Mouse (Mus musculus) neural tube, embryonic 10.5 days (tissue): ENCODE measurements around the gene Ddah2.

ENCODE experiments used
- DNase-seq: peaks from one replicate; pipeline ENCODE4 v3.0.0-alpha.2; 2017; ENCODE audit warnings: low spot score; ENCODE audit errors: extremely low spot score

Gene Ddah2

DNA sequence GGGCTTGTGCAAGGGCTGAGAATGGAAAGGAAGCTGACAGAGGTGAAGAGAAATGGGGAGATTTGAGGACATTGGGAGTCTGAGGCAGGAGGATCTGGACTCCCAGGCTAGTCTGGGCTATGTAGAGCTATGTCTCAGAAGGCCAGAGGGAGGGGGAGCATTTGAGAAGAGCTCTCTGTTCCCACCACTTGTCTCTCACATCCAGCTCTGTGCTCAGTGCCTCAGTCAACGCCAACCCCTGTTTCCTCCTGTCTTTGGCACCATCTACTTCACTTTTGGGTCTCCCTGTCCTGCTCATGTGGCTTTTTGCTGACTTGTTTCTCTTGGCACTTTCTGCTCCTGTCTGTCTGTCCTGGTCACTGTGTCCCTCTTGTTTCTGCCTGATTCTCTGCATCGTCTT lies 18.4 kb downstream of the Ddah2 start:
- no peak for DNase-seq

DNA sequence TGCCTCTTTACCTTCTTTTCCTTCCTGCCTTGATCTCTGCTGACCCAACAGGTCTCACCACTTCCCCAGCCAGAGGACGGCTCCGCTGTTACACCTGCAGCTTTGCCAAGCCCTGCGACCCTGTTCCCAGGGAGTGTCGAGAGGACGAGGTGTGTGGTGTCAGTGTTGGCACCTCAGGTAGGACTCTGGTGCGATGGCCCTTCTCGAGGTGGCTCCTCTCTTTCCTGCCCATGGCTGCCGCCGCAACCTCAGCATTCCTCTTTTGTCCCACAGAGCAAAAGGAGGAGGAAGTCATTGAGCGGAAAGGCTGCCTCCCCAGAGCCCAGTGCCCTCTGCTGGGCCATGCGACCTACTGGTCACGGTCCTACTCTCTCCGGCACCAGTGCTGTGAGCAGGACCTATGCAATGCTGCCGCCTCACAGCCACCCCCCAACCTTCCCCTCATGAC lies 19.0 kb downstream of the Ddah2 start, which contains the start of gene Ly6g6d:
Gene Ly6g6d (minus strand): TSS at position 280 of the 448 bp plus-strand sequence.
- DNase-seq = peak; percentile 37

DNA sequence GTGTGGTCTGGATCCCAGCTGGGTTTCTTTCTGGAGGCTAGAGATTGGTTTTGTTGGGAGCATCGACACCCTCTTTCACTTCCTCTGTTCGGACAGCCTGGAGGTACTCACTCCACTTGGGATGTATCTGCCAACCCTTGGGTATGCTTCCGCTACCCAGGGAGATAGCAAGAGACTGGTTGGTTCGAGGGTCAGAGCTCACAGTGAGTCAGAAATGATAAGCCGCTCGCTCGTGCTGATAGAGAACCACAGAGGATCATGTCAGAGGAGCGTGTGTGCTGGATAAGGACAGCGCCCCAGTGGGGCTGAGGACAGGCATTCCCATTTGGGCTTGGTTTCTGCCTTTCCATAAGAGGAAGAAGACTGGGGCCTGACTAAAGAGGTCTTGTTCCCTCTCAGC lies 20.9 kb downstream of the Ddah2 start:
- no peak for DNase-seq

DNA sequence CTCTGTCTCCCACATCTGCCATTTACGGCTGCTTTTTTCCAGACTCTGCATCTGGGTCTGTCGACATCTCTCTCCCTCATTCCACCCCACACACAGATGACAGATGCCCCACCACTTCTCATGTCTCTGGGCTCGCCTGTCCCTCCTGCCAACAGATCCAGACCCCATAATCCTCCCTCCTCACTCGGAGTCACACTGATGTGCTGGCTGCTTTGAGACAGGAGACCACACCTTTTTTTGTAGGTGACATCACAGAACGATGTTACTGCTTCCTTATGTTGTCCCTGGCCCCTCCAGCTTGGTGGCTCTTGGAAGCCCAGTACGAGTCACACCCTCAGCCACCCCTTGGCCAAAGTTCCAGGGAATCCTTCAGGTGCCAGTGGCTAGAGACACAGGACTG lies 21.4 kb downstream of the Ddah2 start:
- DNase-seq = no peak

DNA sequence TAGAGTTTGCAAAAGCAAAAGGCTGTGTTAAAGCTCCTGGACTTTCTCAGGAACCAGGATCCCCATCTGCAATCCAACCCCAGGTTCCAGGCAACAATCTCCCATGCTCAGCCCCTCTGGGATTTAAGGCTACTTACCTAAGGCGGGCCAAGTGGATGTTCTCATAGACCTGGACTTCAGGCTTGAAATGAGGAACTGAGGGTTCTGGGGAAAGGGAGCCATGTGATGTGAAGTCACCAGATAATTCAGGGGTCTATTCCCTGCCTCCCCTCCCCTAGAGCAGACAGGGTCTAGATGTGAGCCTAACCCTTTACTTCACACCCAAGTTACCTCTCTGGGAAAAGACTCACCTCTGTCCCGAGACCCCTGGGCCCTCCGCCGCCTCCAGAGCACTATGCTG lies 21.9 kb downstream of the Ddah2 start:
- DNase-seq = no peak

DNA sequence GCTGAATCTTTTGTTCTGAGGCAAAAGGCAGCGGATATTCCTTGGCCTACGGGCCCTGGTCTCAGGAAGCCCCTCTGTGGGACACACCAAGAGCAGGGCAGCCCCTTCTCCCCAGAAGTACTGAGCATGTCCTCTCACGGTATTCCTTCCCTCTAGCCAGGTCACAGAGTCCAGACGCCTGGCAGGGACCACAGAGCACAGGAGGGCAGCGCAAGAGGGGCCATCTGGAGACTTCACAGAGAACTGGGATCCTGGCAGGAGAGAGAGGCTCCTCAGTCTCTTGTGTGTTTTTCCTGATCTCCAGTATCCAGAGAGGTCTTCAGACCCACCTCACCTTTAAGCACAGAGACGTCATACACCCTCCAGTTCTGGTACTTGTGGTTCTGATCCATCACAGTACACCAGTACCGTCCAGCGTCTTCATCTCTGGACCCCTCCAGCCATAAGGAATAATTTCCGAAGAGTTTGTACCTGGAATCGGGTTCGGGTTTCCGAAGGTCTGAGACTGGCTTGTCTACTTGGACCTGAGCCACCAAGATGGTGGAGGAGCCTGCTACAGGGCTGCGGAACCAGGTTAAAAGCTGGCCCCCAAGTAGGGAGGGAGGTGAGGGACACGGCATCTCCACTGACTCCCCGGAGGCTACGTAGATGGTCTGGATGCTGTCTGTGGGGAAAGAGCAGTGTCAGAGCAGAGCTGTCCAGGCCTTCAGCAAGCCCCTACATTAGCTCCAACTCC lies 24.2 kb downstream of the Ddah2 start:
- DNase-seq = no peak

DNA sequence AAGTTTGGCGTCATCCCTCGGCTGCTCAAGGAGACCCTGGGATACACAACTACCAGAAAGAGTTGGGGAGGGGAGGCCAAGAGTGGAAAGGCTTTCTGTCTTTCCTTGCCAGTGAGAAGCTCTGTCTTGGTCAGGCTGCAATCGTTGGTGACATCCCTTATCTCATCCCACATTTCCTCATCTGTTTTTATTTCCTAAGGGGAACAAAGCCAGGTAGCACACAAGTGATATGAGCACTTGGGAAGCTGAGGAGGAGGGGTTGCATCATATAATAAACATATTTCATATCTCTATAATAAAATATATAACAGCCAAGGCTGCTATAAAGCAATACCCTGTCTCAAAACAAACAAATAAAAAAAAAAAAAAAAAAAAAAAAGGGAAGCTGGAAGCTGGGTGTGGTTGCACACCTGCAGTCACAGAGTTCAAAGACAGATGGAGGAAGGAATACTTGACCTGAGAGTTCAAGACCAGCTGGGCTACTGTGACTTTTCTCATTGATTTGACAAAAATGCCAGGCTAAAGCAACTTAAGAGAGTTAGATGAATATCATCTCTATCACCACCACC lies 25.2 kb downstream of the Ddah2 start:
- DNase-seq = no peak

DNA sequence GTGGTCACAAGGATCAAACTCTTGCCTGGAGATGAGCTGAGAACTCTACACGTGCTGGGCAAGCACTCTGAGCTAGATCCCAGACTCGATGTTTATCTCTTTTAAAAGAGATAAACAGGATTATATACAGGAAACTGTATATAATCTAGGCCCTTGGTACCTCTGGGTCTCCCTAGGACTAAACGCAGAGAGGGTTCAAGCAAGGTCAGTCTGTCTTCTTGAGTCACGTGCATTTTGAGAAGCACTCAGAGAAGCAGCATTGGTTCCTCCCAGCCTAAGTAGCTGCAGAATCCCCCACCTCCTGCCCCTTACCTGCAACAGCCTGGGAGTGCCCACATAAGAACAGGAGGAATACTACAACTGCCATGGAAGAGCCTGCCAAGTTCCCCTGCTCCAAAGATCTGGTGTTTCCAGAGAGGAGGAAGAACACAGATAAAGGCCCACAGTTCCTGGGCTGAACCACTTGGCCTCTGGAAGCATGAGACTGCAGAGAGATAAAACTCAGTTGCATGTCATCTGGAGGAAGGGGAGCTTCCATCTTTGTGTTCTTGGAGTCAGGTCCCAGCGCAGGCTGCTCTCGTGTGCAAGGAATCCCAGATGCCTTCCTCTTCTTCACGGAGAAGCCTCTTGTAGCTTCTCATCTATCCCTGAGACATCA lies 26.5 kb downstream of the Ddah2 start, which contains the start of gene Ly6g6f:
Gene Ly6g6f (minus strand): TSS at position 403 of the 658 bp plus-strand sequence.
- no peak for DNase-seq

DNA sequence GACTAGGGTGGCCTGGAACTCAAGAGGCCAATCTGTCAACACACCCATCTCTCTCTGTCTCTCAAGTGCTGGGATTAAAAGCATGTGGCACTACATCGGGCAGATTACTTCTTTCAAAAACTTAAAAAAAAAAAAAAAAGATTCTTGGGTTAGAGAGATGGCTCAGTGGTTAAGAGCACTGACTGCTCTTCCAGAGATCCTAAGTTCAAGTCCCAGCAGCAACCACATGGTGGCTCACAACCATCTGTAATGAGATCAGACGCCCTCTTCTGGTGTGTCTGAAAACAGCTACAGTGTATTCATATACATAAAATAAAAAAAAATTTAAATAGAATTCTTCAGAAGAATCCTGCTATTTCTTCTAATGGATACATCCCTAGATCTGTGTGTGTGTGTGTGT lies 29.3 kb downstream of the Ddah2 start:
- no peak for DNase-seq

DNA sequence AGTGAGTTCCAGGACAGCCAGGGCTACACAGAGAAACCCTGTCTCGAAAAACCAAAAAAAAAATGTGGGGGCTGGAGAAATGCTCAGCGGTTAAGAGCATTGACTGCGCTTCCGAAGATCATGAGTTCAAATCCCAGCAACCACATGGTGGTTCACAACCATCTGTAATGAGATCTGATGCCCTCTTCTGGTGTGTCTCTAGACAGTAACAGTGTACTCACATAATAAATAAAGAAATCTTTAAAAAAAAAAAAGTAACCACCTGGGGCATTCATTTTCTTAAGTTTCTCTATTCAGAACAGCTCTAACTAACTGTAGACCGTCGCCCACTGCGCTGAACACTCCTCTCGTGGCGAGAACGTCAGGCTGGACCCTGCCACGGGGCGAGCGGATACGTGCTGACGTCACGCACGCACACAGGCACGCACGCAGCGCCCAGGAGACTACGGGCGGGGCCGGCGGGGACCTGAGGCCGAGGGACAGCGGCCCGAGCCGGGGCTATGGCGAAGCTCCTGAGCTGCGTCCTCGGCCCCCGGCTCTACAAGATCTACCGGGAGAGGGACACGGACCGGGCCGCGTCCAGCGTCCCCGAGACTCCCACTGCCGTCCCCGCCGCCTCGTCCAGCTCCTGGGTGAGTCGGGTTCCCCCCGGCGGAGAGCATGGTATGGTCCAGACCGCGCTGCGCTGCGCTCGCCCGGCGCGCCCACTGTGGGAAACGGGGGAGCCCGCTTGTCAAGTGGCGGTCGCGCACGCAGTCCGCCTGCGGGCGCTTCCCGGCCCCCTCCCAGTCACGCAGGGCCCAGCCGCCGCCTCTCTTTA lies 30.2 kb downstream of the Ddah2 start, which contains the start of gene Abhd16a:
Gene Abhd16a (plus strand): TSS at position 439 of the 820 bp plus-strand sequence.
- peak; percentile 95 for DNase-seq

DNA sequence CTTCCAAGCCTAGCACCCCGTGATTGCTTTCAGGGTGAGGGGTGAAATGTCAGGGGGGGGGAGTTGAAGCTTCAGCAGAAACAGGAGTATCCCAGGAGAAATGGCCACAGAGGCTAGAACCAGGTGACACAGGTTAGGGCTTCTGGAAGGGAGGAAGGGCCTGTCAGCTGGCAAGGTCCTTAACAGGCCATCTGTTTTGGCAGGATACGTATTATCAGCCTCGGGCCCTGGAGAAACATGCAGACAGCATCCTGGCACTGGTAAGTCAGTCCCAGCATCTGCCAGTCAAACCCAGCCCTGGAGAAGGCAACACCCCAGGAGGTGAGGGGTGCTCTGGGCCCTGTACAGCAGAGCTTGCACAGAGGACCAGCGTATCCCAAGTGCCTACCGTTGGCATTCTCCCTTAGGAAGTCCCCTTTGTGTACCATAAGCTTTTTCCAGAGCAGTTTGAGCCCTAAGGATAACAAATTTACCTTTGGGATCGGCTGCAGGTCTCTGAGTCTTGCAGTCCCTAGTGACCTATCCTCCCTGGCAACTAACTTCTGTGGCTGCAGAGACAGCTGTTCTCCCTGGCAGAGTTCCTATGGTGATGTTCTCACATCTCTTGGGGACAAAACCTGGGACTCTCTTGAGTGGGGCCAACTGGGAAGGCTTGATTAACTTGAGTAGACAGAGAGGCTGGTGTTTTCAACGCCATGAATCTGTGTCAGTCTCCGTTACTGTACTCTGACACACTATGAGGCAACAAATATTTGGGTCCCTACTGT lies 31.5 kb downstream of the Ddah2 start:
- no peak for DNase-seq

DNA sequence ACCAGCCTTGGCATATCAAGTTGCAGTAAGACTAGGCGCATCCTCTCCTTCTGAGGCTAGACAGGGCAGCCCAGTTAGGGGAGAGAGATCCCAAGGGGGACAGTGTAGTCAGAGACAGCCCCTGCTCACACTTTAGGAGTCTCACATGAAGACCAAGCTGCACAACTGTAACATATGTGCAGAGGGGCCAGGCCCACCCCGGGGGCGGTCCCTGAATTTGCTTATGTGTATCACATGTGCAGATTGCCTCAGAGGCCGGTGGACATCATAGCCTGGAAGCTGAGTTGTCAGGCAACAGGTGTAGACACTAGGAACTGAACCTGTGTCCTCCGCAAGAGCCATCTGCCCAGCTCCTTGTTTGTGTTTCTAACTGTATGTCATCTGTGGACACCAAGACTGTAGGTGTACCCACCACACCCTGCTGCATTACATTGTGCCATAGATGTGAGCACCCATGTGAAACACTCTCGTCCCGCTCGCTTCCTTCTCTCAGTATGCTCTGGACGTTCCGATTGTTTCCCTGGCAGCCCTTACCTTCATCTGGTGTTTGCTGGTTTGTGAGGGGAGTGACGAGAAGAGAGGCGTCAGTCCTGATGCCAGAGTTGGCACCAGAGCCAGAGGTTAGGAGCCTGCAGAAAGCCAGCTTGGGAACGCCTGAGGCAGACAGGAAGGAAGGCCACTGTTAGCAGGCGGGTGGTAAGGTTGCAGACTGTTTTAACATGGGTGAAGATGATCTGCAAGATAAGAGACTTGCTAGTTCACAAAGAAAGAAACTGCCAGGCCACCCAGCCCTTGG lies 33.8 kb downstream of the Ddah2 start:
- no peak for DNase-seq

DNA sequence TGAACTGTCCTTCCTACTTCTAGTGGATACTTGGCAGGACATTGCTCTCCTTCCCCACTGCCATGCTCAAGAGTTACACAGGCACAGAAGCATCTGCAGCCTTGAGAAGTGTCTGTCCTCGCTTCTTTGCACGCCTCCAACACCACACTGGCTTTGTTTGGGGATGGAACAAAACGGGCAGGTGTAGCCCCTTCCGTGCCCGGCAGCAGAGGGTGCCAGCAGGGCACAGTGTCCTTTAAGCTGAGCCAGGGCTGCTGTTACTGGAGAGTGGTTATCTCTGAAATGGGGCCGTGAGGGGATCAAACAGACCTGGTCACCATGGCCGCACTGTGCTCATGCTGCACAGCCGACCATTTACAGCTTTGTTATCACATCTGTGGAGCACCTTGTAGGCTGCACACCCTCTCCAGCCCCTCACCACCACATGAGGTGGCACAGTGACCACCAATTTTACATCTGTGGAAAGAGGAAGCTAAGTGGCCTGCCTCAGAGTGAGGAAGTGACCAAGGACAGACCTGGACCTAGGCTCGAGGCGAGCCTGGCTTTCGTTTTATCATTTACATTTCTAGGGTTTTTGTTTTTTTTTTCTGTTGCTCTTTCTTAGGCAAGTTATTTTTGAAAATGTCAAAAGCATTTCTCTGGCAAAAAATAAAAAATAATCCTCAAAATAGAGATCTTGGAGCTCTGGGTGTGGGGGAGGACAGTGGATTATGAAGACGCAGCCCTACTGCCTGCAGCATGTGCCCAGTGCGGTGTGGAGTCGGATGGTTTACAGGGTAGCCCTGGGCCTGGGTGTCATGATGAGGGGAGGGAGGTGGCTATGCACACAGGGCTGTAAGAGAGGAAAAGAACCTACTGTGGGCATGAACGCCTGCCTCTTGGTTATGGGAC lies 35.9 kb downstream of the Ddah2 start:
- no peak for DNase-seq

DNA sequence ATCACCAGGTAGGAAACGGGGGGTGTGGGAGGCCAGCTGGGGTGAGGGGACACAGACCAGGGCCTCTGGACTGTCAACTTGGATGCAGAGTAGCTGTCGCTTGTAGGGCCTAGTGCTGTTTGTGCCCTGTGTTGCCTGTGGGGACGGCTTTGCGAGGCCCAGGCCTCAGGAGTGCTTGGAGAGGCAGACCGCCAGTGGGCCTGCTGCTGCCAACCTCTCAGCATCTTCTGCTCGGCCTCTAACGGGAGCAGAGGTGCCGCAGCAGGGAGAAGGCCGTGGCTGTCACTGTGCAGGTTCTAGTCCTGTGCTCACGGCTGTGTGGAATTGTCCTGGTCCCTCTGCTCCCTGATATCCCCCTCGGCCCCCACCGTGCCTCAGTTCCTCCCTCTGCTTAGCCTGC lies 37.8 kb downstream of the Ddah2 start:
- no peak for DNase-seq

DNA sequence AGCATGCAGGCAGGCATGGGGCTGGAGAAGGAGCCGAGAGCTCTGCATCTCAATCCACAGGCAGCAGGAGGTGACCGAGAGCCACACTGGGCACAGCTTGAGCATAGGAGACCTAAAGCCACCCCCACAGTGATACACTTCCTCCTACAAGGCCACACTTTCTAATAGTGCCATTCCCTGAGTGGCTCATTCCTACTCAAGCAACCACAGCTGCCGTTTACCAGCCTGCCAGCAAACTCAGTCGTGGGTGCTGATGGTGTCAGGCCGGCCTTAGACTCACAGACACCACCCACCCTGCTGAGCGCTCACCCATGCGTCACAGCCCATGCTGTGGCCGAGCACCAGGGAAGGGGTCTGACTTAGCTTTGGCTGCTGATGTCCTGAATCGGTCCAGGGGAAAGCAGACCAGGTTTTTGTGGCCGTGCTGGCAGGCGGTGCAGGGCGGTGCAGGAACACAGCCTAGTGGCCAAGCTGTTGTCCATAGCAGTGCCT lies 38.4 kb downstream of the Ddah2 start:
- no peak for DNase-seq

DNA sequence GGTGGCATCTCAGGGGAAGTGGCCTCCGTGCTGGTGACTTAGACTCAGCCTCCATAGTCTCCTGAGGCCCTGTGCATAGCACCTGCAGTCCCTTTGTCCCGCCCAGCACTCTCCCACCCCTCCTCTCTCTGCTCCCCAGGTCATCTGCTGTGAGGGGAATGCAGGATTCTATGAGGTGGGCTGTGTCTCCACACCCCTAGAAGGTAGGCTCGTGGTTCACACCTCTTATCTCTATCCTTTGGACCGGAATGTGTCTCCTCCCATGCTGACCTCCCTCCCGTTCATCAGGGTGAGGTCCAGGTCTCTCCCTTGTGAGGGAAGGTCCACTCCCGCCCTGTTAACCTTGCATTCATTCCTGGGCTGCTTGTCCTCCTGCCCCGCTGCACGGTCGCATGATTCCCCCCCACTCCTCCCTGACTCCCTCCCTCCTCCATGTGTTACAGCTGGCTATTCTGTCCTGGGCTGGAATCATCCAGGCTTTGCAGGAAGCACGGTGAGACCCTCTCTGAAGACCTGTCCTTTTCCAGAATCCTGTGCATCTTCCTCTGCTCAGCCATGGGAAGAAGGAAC lies 41.4 kb downstream of the Ddah2 start:
- DNase-seq = no peak

DNA sequence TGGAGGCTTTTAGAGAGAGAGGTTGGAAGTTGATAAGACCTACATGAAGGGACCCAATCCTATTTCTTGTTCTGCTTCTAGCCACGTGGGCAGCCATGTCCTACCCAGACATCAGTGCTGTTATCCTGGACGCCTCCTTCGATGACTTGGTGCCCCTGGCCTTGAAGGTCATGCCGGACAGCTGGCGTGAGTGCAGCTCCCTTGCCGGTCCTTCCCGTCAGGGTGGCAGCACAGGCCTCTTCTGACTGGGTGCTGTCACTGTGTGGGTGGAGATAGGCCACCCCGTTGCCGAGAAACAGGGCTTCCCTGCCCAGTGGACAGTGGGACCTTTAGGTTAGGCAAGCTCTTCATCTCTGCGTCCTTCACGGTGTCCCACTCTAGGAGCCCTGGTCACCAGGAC lies 42.3 kb downstream of the Ddah2 start:
- no peak for DNase-seq

DNA sequence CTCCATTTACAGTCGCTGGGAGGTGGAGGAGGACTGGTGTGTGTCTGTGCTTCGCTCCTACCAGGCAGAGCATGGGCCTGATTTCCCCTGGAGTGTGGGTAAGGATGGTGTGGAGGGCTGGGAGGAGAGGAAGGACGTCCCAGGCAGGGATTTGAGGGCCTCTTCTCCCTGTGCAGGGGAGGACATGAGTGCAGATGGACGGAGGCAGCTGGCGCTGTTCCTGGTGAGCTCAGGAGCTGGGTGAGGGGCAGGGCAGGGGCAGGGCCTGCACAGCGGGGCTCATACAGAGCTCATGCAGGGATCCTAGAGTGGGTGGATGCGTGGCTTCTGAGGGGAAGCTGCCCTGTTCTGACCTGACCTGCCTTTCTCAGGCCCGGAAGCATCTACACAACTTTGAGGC lies 43.5 kb downstream of the Ddah2 start:
- no peak for DNase-seq
